Mouse (Mus musculus) neural tube, embryonic 11.5 days (tissue): ENCODE measurements around the gene Cldn11. TPM values are rescaled to one million over a fixed set of nuclear protein-coding genes. Genes with fewer than 3 reads are reported as not detected.

Experiments used
- ATAC-seq: fragments of 200-750 bp; cut with Nextera tagmentation; 2 replicates; pipeline ENCODE4 v1.8.0; 2017; ENCODE audit warnings: moderate number of reproducible peaks, mild to moderate bottlenecking, moderate TSS enrichment, moderate library complexity; ENCODE audit not compliant: insufficient read depth, low FRiP score, low TSS enrichment
- DNase-seq: peaks from one replicate; pipeline ENCODE4 v3.0.0-alpha.2; 2015; ENCODE audit warnings: low spot score
- H3K27ac ChIP-seq: fragments of 300-500 bp; sonication (generic); 2 replicates; pipeline ENCODE4 v1.5.1; 2014; ENCODE audit warnings: low read depth, mild to moderate bottlenecking, low read length
- H3K27me3 ChIP-seq: fragments of 300-500 bp; sonication (generic); 2 replicates; pipeline ENCODE4 v1.6.1; 2014; ENCODE audit warnings: mild to moderate bottlenecking, low read length, mixed read lengths; ENCODE audit not compliant: control insufficient read depth, insufficient read depth
- H3K36me3 ChIP-seq: fragments of 300-500 bp; sonication (generic); 2 replicates; pipeline ENCODE4 v1.6.1; 2014; ENCODE audit warnings: mild to moderate bottlenecking, low read length, moderate library complexity, mixed read lengths; ENCODE audit not compliant: control insufficient read depth, insufficient read depth
- H3K4me1 ChIP-seq: fragments of 300-500 bp; sonication (generic); 2 replicates; pipeline ENCODE4 v1.6.1; 2014; ENCODE audit warnings: low read length, mixed read lengths; ENCODE audit not compliant: control insufficient read depth, insufficient read depth
- H3K4me2 ChIP-seq: fragments of 300-500 bp; sonication (generic); 2 replicates; pipeline ENCODE4 v1.6.1; 2014; ENCODE audit warnings: low read depth, mild to moderate bottlenecking, moderate library complexity
- H3K4me3 ChIP-seq: fragments of 300-500 bp; sonication (generic); 2 replicates; pipeline ENCODE4 v1.5.1; 2014; ENCODE audit warnings: low read depth, low read length
- H3K9ac ChIP-seq: fragments of 300-500 bp; sonication (generic); 2 replicates; pipeline ENCODE4 v1.6.1; 2014; ENCODE audit warnings: mild to moderate bottlenecking, low read length
- H3K9me3 ChIP-seq: fragments of 300-500 bp; sonication (generic); 2 replicates; pipeline ENCODE4 v1.6.1; 2016; ENCODE audit warnings: low read length; ENCODE audit not compliant: control insufficient read depth
- WGBS: fragments of 180-500 bp; shearing (Covaris S2); extraction: QIAGEN DNeasy Blood & Tissue Kit; methylation state at CpG from one replicate; pipeline ENCODE4 v1.1.7; 2014; 5-methylcytosine and 5-hydroxymethylcytosine counted together
- polyA plus RNA-seq: library from polyadenylated mRNA; unstranded; fragments of >200 nt; fragmentation: Nextera tagmentation; extraction: Ambion mirVana; gene quantifications from 2 replicates; pipeline ENCODE4 v1.2.1, GENCODE M21; 2014

Gene Cldn11
- 19.0 and 20.9 TPM in 2 replicates for polyA plus RNA-seq

GRCm38 (mm10) chr3:31149706-31150105 is at the start of gene Cldn11:
Gene Cldn11 (plus strand): TSS chr3:31149920.
- Histone ChIP-seq H3K27ac (no peak within 1 kb of the TSS), H3K4me2 (peak within 1 kb of the TSS; percentile 85), H3K9me3 (no peaks in the 10 kb centered on the region), H3K27me3 (no peaks in the 10 kb centered on the region; the same call in 1 of the 2 replicates), H3K4me3 (peak within 1 kb of the TSS; percentile 35), H3K9ac (peak within 1 kb of the TSS; percentile 32; the same call in 1 of the 2 replicates), H3K36me3 (no peaks in the 10 kb centered on the region), H3K4me1 (no peaks in the 10 kb centered on the region)
- peak; percentile 91 for ATAC-seq
- WGBS, result under 1% methylated on average over 29 of the region's 33 CpGs
- DNase-seq, result peak; percentile 83

- Histone ChIP-seq H3K4me1 (peaks cover 31% of the 10 kb centered on the region), H3K9ac (no peak overlapping the region), H3K27me3 (no peaks in the 10 kb centered on the region), H3K4me2 (peak overlapping the region; percentile 48), H3K4me3 (no peak overlapping the region), H3K27ac (no peak overlapping the region), H3K9me3 (no peaks in the 10 kb centered on the region), H3K36me3 (0 out of 2 replicates have a peak, but pooled peaks cover 3% of the 10 kb centered on the region)
- no peak for DNase-seq
- WGBS, result 93% methylated on average over 5 of the region's 5 CpGs
- ATAC-seq, result no peak
These were observed 49.7 kb upstream of the Cldn11 start for GRCm38 (mm10) chr3:31100026-31100425.

- H3K4me1 ChIP-seq, result peaks cover 31% of the 10 kb centered on the region
- ATAC-seq, result no peak
- no peak overlapping the region for H3K27ac ChIP-seq
- peak overlapping the region; percentile 26; the same call in 1 of the 2 replicates for H3K4me2 ChIP-seq
- H3K4me3 ChIP-seq, result no peak overlapping the region
- H3K27me3 ChIP-seq, result no peaks in the 10 kb centered on the region
- no peaks in the 10 kb centered on the region for H3K9me3 ChIP-seq
- 98% methylated on average over 3 of the region's 3 CpGs for WGBS
- H3K9ac ChIP-seq, result no peak overlapping the region
- 0 out of 2 replicates have a peak, but pooled peaks cover 3% of the 10 kb centered on the region for H3K36me3 ChIP-seq
- no peak for DNase-seq
These were observed 48.9 kb upstream of the Cldn11 start for GRCm38 (mm10) chr3:31100802-31101201.

- H3K4me3 ChIP-seq, result no peak overlapping the region
- DNase-seq (no peak), ATAC-seq (no peak)
- no peaks in the 10 kb centered on the region for H3K9me3 ChIP-seq
- H3K4me2 ChIP-seq, result no peak overlapping the region
- H3K27me3 ChIP-seq, result no peaks in the 10 kb centered on the region
- H3K9ac ChIP-seq, result no peak overlapping the region
- H3K4me1 ChIP-seq, result peaks cover 10% of the 10 kb centered on the region; the same call in 1 of the 2 replicates
- WGBS, result 82% methylated on average over 6 of the region's 6 CpGs
- 0 out of 2 replicates have a peak, but pooled peaks cover 3% of the 10 kb centered on the region for H3K36me3 ChIP-seq
- H3K27ac ChIP-seq, result no peak overlapping the region
These were observed 44.8 kb upstream of the Cldn11 start for GRCm38 (mm10) chr3:31104936-31105335.

- Histone ChIP-seq H3K36me3 (no peaks in the 10 kb centered on the region), H3K27me3 (no peaks in the 10 kb centered on the region), H3K4me1 (0 out of 2 replicates have a peak, but pooled peaks cover 3% of the 10 kb centered on the region), H3K9me3 (no peaks in the 10 kb centered on the region), H3K4me3 (no peak overlapping the region), H3K4me2 (no peak overlapping the region), H3K27ac (no peak overlapping the region), H3K9ac (no peak overlapping the region)
- ATAC-seq (no peak), DNase-seq (no peak)
- 94% methylated on average over 6 of the region's 6 CpGs for WGBS
These were observed 43.1 kb upstream of the Cldn11 start for GRCm38 (mm10) chr3:31106597-31106996.

GRCm38 (mm10) chr3:31107674-31108073 is 42.0 kb upstream of the Cldn11 start:
- Histone ChIP-seq H3K27me3 (no peaks in the 10 kb centered on the region), H3K4me3 (no peak overlapping the region), H3K4me1 (0 out of 2 replicates have a peak, but pooled peaks cover 3% of the 10 kb centered on the region), H3K9ac (no peak overlapping the region), H3K4me2 (no peak overlapping the region), H3K9me3 (no peaks in the 10 kb centered on the region), H3K27ac (no peak overlapping the region), H3K36me3 (no peaks in the 10 kb centered on the region)
- 88% methylated on average over 4 of the region's 4 CpGs for WGBS
- DNase-seq (no peak), ATAC-seq (no peak)

- Histone ChIP-seq H3K9me3 (no peaks in the 10 kb centered on the region), H3K4me3 (no peak overlapping the region), H3K36me3 (peaks cover 3% of the 10 kb centered on the region; the same call in 1 of the 2 replicates), H3K27me3 (no peaks in the 10 kb centered on the region), H3K27ac (no peak overlapping the region), H3K4me1 (0 out of 2 replicates have a peak, but pooled peaks cover under 1% of the 10 kb centered on the region), H3K4me2 (no peak overlapping the region), H3K9ac (no peak overlapping the region)
- ATAC-seq (no peak), DNase-seq (no peak)
- WGBS, result 87% methylated on average over 3 of the region's 3 CpGs
These were observed 40.6 kb upstream of the Cldn11 start for GRCm38 (mm10) chr3:31109108-31109507.

- Histone ChIP-seq H3K9ac (no peak overlapping the region), H3K36me3 (peaks cover 4% of the 10 kb centered on the region), H3K9me3 (no peaks in the 10 kb centered on the region), H3K27me3 (no peaks in the 10 kb centered on the region), H3K27ac (no peak overlapping the region), H3K4me1 (no peaks in the 10 kb centered on the region), H3K4me3 (no peak overlapping the region), H3K4me2 (no peak overlapping the region)
- DNase-seq (no peak), ATAC-seq (no peak)
- 88% methylated on average over 4 of the region's 4 CpGs for WGBS
These were observed 26.6 kb upstream of the Cldn11 start for GRCm38 (mm10) chr3:31123098-31123497.

GRCm38 (mm10) chr3:31126303-31126702 is 23.4 kb upstream of the Cldn11 start:
- Histone ChIP-seq H3K27ac (no peak overlapping the region), H3K4me2 (no peak overlapping the region), H3K9me3 (no peaks in the 10 kb centered on the region), H3K36me3 (no peaks in the 10 kb centered on the region), H3K27me3 (no peaks in the 10 kb centered on the region), H3K4me3 (no peak overlapping the region), H3K4me1 (no peaks in the 10 kb centered on the region), H3K9ac (no peak overlapping the region)
- 60% methylated on average over 4 of the region's 4 CpGs for WGBS
- DNase-seq, result no peak
- ATAC-seq, result no peak
